Mouse (Mus musculus) gastrocnemius, adult 8-10 months (tissue): ENCODE results near the gene Zfp827. TPM values are rescaled to one million over a fixed set of nuclear protein-coding genes. Genes with fewer than 3 reads are reported as not detected.
A peak's percentile ranks its signal among the peaks of the same experiment; 100 is the strongest.

Source experiments
- DNase-seq, 2 experiments: peaks; one replicate each; pipeline ENCODE4 v3.0.0; 2022; ENCODE audit warnings: low spot score in 2 of 2
- total RNA-seq, 4 experiments: library from RNA; stranded (reverse); gene quantifications; 2 replicates each; pipeline ENCODE4 v1.2.4; 2022

Zfp827 gene
- 1 to 10 TPM; 2.8 to 4.0 (median 3.4) TPM for total RNA-seq

DNA sequence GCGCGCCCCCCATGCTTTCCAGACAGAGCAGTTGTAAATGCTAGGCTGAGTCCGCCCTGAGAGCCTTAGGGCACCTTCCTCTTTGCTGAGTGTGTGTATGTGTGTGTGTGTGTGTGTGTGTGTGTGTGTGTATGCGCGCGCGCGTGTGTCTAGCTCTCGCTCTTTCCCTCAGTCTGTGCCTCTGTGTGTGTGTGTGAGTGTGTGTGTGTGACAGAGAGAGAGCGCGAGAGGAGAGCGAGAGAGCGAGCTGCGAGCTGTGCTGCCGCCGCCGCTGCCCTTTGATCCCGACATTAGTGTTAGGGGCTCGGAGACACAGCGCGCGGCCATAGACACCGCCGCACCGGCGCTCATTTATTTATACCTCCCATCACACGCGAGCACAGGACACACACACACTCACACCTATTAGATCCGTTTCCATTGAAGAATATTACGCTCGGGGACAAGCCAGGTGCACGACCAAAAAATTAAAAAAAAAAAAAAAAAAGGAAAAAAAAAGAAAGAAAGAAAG is at the start of gene Zfp827:
Zfp827 (plus strand) TSS at position 461 of the 511 bp plus-strand sequence.
- peak; percentile 27 to 49 for DNase-seq

DNA sequence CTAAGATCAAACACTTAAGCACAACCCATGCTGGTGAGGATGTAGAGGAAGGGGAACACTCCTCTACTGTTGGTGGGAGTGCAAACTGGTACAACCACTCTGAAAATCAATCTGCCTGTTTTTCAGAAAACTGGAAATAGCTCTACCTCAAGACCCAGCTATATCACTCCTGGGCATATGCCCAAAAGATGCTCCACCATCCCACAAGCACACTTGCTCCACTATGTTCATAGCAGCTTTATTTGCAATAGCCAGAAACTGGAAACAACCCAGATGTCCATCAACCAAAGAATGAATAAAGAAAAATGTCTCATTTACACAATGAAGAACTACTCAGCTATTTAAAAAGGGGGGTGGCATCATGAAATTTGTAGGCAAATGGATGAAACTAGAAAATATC is 23.9 kb upstream of the Zfp827 start:
- no peak for DNase-seq

GRCm38 (mm10) chr8:79015061-79015460 is 13.2 kb upstream of the Zfp827 start:
- DNase-seq = no peak

DNA sequence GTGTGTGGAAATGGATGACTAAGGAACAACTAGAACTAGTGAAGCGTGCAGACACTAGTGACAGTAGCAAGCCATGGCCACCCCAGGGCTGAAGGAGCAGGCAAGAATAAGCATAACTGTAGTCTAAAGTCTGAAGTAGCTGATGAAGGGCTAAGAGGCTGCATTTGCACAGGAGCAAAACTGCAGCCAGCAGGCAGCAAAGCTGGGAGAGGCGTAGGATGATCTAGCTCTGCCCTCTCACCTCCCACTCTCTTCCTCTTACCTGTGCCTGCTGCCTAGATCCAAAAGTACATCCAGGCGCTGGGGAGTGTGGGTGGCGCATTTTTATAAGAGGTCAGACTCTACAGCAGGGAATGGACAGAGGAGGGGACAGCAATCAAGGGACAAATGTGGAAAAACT is 12.2 kb upstream of the Zfp827 start:
- DNase-seq = no peak

GRCm38 (mm10) chr8:79016583-79016982 is 11.7 kb upstream of the Zfp827 start:
- DNase-seq = no peak

DNA sequence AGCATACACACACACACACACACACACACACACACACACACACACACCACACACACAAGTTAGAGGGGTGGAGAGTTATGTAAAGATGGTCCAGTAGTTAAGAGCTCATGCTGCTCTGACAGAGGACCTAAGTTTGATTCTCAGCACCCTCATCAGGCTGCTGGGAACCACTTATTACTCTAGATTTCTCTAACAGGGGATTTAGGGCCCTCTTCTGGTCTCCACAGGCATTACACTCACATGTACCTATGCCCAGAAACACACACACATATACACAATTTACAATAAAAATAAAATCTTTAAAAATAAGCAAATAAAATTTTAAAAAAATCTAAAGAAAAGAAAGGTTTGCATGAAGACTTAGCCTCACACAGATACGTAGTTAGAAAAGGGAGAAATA is 4.3 kb upstream of the Zfp827 start:
- DNase-seq = no peak

DNA sequence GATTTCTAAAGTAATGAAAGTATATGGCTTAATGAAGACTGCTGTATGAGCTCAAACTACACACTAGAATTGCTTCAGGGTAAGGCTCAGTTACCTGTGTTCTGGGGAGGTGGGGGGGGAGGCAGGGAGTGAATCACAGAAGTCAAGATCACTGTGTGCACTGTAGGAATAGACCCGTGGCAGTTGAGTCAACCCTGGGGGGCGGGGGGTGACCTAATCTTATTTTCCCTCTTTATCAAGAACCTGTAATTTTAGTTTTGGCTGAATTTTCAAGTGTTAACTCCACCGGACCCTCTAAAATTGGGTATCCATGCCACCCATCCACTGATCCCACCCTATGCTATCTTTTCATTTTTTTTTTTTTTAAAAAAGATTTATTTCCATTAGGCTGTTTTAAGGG is 918 bp upstream of the Zfp827 start:
- DNase-seq = no peak

GRCm38 (mm10) chr8:79028541-79029395 is 531 bp downstream of the Zfp827 start:
- peak in 1 of 2 experiments; percentile 8 for DNase-seq

DNA sequence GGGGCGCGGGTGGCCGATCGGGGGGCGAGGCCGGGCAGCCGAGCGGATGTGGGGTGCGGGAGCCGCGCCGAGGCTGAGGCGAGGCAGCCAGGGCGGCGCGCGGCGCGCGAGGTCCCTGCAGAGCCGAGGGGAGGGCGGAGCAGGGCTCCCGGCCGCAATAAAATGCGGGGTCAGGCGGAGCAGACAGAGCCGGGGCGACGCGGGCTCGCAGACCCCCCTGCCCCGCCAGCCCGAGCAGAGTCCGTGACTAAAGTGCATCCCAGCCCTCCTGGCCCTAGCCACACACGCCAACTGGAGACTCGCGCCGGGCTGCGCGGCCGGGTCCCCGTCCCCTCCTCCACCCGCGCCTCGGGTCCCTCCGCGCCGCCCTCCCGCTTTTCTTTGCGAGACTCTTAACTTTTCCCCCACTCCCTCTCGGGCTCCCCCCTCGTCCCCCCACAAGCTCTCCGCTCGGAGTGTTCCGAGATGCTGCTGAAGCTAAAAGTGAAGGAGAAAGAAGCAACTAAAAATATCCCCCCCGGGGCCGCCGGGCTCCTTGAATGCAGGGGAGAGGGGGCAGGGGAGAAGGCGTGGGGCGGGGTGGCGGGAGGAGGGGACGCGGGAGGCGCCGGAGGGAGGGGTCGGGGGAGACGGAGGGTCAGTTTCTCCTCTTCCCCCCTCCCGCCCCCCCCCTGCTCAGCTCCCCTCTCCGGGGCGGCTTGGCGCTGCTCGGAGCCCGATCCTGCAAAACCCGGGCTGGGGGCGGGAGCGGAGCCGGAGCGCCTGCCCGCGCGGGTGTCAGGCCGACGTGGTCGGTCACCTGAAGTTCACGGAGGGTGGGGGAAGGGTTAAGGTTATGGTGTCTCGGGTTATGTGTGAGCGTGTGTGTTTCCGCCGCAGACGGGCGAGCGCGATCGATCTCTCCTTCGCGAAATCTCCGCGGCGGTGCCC is 1.4 kb downstream of the Zfp827 start:
- DNase-seq = peak; percentile 23 to 42

- DNase-seq = peak in 1 of 2 experiments; percentile 18
Measured at GRCm38 (mm10) chr8:79030326-79031265, 2.4 kb downstream of the Zfp827 start.

- no peak for DNase-seq
Measured at GRCm38 (mm10) chr8:79037532-79037931, 9.3 kb downstream of the Zfp827 start.

- no peak for DNase-seq
Measured at GRCm38 (mm10) chr8:79037991-79038390, 9.8 kb downstream of the Zfp827 start.

- DNase-seq = no peak
Measured at GRCm38 (mm10) chr8:79041429-79041828, 13.2 kb downstream of the Zfp827 start.

GRCm38 (mm10) chr8:79042252-79042651 is 14.0 kb downstream of the Zfp827 start:
- no peak for DNase-seq

DNA sequence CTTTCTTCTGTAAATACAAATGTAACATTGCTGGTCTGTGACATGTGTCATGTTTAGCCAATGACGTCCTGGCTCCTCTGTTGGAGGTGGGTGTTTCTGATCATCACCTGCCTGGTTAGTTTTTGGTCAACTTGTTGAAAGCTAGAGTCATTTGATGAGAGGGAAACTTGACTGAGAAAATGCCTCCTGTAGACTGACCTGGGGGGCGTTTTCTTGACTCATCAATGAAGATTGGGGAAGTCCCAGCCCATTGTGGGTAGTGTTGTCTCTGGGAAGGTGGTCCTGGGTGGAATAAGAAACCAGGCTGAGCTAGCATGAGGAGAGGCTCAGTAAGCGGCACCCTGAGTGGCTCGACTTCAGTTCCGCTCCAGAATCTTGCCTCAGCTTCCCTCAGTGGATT is 16.4 kb downstream of the Zfp827 start:
- no peak for DNase-seq

- DNase-seq = no peak
Measured at GRCm38 (mm10) chr8:79046659-79047058, 18.4 kb downstream of the Zfp827 start.

DNA sequence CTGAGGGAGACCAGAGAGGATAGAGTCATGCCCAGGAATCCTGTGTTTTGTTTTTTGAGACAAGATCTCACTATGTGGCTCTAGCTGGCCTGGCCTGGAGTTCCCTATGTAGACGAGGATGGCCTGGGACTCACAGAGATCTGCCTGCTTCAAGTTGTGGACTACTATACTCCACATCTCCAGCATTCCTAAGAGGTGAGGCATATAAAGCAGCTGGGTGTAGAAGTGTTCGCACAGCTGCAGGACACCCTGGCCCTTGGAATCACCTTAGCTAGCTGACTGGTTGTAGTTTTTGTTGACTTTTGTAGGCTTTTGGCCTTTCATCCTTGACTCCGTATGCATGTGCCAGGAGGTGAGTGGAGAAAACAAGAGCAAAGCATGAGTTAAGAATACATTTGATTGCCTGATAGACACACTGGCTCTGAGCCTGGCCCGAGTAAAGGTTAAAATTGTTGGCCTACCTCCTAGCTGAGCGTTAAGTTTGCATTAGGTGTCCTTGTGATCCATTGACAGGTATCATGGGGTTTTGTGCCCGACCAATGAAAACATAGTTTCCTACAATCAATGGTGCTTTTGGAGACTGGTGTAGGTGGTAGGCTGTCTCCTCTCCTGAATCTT is 20.3 kb downstream of the Zfp827 start:
- DNase-seq = no peak

GRCm38 (mm10) chr8:79054222-79054621 is 26.0 kb downstream of the Zfp827 start:
- no peak for DNase-seq

DNA sequence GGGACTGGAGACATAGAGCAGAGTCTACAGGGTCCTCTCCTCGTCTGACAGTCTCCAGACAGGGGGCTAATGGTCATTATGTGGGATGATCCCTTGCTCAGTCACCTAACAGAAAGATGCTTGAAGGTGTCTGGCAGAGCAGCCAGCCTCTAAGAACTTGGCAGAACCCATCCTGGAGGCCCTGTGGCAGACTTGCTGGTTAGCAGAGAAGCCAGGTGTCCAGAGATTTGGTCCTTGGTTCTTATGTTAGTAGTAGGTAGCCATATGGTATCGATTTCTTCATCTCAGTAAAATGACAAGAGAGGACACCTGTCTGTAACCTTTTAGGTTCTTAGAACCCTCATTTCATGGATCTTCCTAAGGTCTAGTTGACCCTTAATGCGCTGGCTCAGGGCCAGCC is 28.9 kb downstream of the Zfp827 start:
- DNase-seq = no peak

GRCm38 (mm10) chr8:79059361-79059760 is 31.1 kb downstream of the Zfp827 start:
- no peak for DNase-seq
